In genomic region chr7:128842561-128842960, GRCm38 (mm10) we compare ENCODE assay signal across 17 mouse cellular contexts.
"Had no signal": no experiment of that assay in that cellular context is flagged by ENCODE, and none has a peak within 500 bp of the region (broad histone marks: within the 10 kb centered on the region; RNA-seq: fewer than 3 reads in every experiment).

No protein-coding gene starts in this region.

- H3K4me1 ChIP-seq: lung, embryonic 15.5 days; megakaryocyte, embryonic 14.5 days; midbrain, embryonic 12.5 days; midbrain, embryonic 15.5 days; neural tube, embryonic 12.5 days; stomach, embryonic 15.5 days had no signal

- H3K4me3 ChIP-seq: lung, embryonic 15.5 days; megakaryocyte, embryonic 14.5 days; midbrain, embryonic 12.5 days; midbrain, embryonic 15.5 days; neural tube, embryonic 12.5 days; stomach, embryonic 15.5 days had no signal

- H3K9me3 ChIP-seq: lung, embryonic 15.5 days; megakaryocyte, embryonic 14.5 days; midbrain, embryonic 12.5 days; midbrain, embryonic 15.5 days; neural tube, embryonic 12.5 days; stomach, embryonic 15.5 days had no signal

- H3K27ac ChIP-seq: lung, embryonic 15.5 days; macrophage; midbrain, embryonic 12.5 days; midbrain, embryonic 15.5 days; neural tube, embryonic 12.5 days; stomach, embryonic 15.5 days; stomach, postnatal 0 days had no signal

- H3K27me3 ChIP-seq: lung, embryonic 15.5 days; megakaryocyte, embryonic 14.5 days; midbrain, embryonic 12.5 days; midbrain, embryonic 15.5 days; neural tube, embryonic 12.5 days; stomach, embryonic 15.5 days had no signal

- H3K36me3 ChIP-seq: lung, embryonic 15.5 days; midbrain, embryonic 12.5 days; midbrain, embryonic 15.5 days; neural tube, embryonic 12.5 days; stomach, embryonic 15.5 days had no signal

- H3K9ac ChIP-seq: liver, postnatal 0 days; lung, embryonic 15.5 days; midbrain, embryonic 12.5 days; midbrain, embryonic 15.5 days; neural tube, embryonic 12.5 days; stomach, embryonic 15.5 days had no signal

- DNase-seq: liver, postnatal 0 days; lung, adult 2 months; lung, postnatal 14 days; lung, postnatal 36 days; right cerebral cortex, postnatal 14 days; thymus, adult 2 months; thymus, postnatal 25 days; thymus, postnatal 4 days had no signal

- H3K4me2 ChIP-seq: lung, embryonic 15.5 days; midbrain, embryonic 12.5 days; midbrain, embryonic 15.5 days; neural tube, embryonic 12.5 days; stomach, embryonic 15.5 days had no signal

- ATAC-seq: liver, postnatal 0 days; lung, postnatal 0 days; midbrain, embryonic 15.5 days had no signal
